ENCODE assay signal across 1 mouse cellular context in the genomic region with DNA sequence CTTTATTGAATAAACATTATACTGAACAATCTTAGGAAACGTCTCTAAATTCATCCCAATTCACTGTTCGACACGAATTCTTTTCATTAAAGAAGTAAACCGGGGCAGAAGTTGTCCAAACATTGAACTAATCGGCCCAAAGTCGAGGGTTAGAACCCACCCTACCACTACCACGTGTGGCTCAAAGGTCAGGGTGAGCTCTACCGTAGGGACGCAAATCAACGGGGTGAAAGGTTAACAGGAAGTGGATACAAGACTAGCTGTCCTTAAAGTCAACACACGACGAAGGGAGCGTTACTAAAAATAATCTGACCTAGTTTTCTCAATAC.
TF ChIP-seq lines count a peak whose summit lies in the region.

No protein-coding gene starts in this region.

TF ChIP-seq in myocyte, 11 proteins besides CTCF, POLR2A, EP300 and RAD21 (continued from another document):
- TF ChIP-seq POLR2AphosphoS2 (IDR thresholded peaks at IDR 0.05; ENCODE audit: insufficient read length, low read depth), result no peak
- TF ChIP-seq MYOD1 (IDR thresholded peaks at IDR 0.05; ENCODE audit: control insufficient read depth in 1 of 3, insufficient read length in 2 of 3, low read depth in 2 of 3), result no peak
- TF ChIP-seq TCF12 (IDR thresholded peaks at IDR 0.05; ENCODE audit: insufficient read depth, poor library complexity, severe bottlenecking), result no peak
- TF ChIP-seq CEBPB (IDR thresholded peaks at IDR 0.05; ENCODE audit: insufficient read depth, poor library complexity, severe bottlenecking), result no peak
- TF ChIP-seq USF1 (IDR thresholded peaks at IDR 0.05; ENCODE audit: low read depth), result peak; percentile 61
- TF ChIP-seq SRF (IDR thresholded peaks at IDR 0.05; ENCODE audit: control insufficient read depth, insufficient read length, low read depth), result no peak
- no peak for TF ChIP-seq MYOG (IDR thresholded peaks at IDR 0.05; ENCODE audit: control insufficient read depth in 1 of 3, insufficient read depth in 1 of 3, insufficient read length in 2 of 3, low read depth in 2 of 3)
